Mouse (Mus musculus) erythroblast, embryonic 14.5 days (primary cell): ENCODE measurements around the gene Iqsec1. TPM values are rescaled to one million over a fixed set of nuclear protein-coding genes. Genes with fewer than 3 reads are reported as not detected.

ENCODE experiments used
- H3K27me3 ChIP-seq: 2 replicates; pipeline ENCODE4 v1.6.1; 2012; ENCODE audit warnings: inconsistent platforms; ENCODE audit not compliant: control insufficient read depth
- H3K36me3 ChIP-seq: 2 replicates; pipeline ENCODE4 v1.6.1; 2012; ENCODE audit warnings: mild to moderate bottlenecking, inconsistent platforms; ENCODE audit not compliant: control insufficient read depth
- H3K4me1 ChIP-seq: 2 replicates; pipeline ENCODE4 v1.6.1; 2012; ENCODE audit warnings: inconsistent platforms; ENCODE audit not compliant: control insufficient read depth
- H3K4me3 ChIP-seq: replicated peaks from 2 replicates; pipeline ENCODE3; 2012; ENCODE audit warnings: moderate library complexity, mild to moderate bottlenecking, inconsistent platforms
- H3K9me3 ChIP-seq: 2 replicates; pipeline ENCODE4 v1.6.1; 2012; ENCODE audit warnings: low read length, inconsistent platforms, mixed read lengths; ENCODE audit not compliant: control insufficient read depth
- GATA1 ChIP-seq: IDR thresholded peaks from 2 replicates; pipeline ENCODE4 v1.6.1; 2012; ENCODE audit warnings: low read length, inconsistent platforms, mixed read lengths
- TAL1 ChIP-seq: IDR thresholded peaks from 3 replicates; pipeline ENCODE4 v1.6.1; 2012; ENCODE audit warnings: low read length, inconsistent platforms, mixed read lengths
- polyA plus RNA-seq: library from polyadenylated mRNA; stranded (reverse); fragments of >175 nt; gene quantifications from 2 replicates; pipeline ENCODE4 v1.2.3, GENCODE M21; 2012

Iqsec1 gene
- polyA plus RNA-seq, 1 experiment = 10.6 TPM

DNA sequence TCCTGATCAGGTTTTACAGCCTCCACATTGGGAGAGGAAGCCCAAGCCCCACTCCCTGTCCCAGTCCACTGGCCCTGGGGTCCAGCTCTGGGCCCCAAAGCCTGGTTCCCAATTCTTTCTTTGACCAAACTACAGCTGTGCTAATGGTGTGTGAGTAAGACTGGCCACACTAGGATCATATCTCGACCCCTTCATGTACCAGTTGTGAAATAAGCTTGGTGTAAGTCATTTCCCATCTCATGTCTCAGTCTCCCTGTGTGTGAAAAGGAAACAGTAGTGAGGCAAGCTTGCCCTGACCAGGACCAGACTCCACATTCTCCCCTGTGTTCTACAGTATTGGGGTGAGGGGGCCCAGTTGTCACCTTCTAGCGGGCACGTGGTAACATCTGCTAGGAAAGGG is 200.9 kb downstream of the Iqsec1 start:
- Histone ChIP-seq H3K27me3 (no peaks in the 10 kb centered on the region), H3K4me1 (no peaks in the 10 kb centered on the region), H3K9me3 (no peaks in the 10 kb centered on the region), H3K36me3 (no peaks in the 10 kb centered on the region), H3K4me3 (no peak overlapping the region)
- no peak for TF ChIP-seq GATA1
- TF ChIP-seq TAL1 = no peak

DNA sequence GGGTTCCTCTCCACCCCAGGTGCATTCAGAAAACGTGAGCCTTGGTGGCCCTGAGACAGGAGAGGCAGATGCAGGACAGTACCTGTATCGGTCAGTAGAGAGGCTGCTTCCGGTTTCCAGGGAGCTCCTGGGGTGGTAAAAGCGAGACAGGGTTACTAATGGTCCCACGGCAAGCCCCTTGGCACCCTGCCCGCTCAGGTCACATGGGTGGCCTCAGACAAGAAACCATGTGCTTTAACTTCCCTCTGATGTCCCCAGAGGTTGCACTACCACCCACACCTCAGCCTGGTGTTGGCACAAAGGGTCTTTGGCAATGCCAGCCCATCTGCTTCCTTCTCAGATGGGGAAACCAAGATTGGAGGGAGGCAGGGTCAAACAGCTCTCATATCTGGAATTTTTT is 201.4 kb downstream of the Iqsec1 start:
- Histone ChIP-seq H3K36me3 (no peaks in the 10 kb centered on the region), H3K4me1 (no peaks in the 10 kb centered on the region), H3K4me3 (no peak overlapping the region), H3K9me3 (no peaks in the 10 kb centered on the region), H3K27me3 (no peaks in the 10 kb centered on the region)
- TF ChIP-seq TAL1 (no peak), GATA1 (no peak)

DNA sequence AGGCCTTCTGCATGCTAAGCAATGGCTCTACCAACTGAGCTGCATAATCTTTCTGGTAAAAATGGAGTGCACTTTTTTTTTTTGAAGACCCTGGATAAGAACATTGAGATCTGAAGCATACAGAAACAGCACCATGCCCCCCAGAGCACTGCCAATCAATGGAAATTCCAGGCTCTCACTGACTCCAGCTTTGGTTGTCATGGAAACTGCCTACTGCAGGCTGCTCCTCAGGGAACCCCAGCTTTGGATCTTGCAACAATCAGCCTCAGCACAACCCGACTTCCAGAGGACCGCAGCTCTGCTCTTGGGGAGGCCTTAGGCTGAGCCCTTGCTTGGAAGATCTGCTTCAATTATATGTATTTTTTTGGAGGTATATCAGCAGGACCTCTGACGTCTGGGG is 201.9 kb downstream of the Iqsec1 start:
- H3K27me3 ChIP-seq = no peaks in the 10 kb centered on the region
- H3K4me1 ChIP-seq = no peaks in the 10 kb centered on the region
- no peak overlapping the region for H3K4me3 ChIP-seq
- TF ChIP-seq TAL1 (no peak), GATA1 (no peak)
- H3K9me3 ChIP-seq = no peaks in the 10 kb centered on the region
- no peaks in the 10 kb centered on the region for H3K36me3 ChIP-seq

DNA sequence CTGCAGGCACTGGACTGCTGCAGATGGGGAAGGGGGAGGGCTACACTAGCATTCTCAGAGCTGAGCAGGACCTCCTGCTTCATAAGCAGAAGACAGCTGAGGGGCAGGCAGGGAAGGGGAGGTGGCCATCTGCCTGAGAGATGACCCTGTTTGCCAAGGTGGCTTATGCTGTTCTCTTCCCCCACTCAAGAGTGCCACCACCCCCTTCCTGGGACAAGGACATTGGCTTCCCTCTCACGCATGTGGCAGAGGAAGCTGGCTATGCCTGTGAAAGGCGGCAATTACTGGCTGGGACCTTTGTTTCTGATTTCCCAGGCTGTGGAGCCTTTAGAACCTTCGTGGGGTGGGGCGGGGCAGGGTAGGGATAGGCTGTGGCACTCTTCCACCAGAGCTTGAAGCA is 204.5 kb downstream of the Iqsec1 start:
- H3K27me3 ChIP-seq = no peaks in the 10 kb centered on the region
- no peaks in the 10 kb centered on the region for H3K4me1 ChIP-seq
- no peak for TF ChIP-seq TAL1
- TF ChIP-seq GATA1 = no peak
- no peaks in the 10 kb centered on the region for H3K36me3 ChIP-seq
- no peak overlapping the region for H3K4me3 ChIP-seq
- no peaks in the 10 kb centered on the region for H3K9me3 ChIP-seq

DNA sequence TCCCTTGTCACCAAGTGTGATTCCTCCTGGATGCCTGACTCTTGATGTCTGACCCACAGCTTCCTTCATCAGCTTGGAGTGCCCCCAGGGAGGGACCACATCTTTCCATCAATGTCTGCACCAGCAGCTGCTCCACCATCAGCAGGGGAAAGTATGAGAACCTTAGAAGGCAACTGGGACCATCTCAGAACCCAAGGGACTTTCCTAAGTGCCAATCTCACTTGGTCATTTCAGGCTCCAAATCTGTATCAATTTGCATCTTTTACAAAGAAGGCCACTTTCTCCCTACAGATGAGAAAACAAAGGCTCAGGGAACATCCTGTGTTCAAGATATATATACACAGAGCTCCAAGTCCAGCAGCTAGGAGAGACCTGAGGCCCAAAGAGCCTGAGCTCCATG is 205.3 kb downstream of the Iqsec1 start:
- H3K4me1 ChIP-seq = no peaks in the 10 kb centered on the region
- TF ChIP-seq TAL1 (no peak), GATA1 (no peak)
- H3K4me3 ChIP-seq = no peak overlapping the region
- no peaks in the 10 kb centered on the region for H3K9me3 ChIP-seq
- H3K27me3 ChIP-seq = no peaks in the 10 kb centered on the region
- no peaks in the 10 kb centered on the region for H3K36me3 ChIP-seq

DNA sequence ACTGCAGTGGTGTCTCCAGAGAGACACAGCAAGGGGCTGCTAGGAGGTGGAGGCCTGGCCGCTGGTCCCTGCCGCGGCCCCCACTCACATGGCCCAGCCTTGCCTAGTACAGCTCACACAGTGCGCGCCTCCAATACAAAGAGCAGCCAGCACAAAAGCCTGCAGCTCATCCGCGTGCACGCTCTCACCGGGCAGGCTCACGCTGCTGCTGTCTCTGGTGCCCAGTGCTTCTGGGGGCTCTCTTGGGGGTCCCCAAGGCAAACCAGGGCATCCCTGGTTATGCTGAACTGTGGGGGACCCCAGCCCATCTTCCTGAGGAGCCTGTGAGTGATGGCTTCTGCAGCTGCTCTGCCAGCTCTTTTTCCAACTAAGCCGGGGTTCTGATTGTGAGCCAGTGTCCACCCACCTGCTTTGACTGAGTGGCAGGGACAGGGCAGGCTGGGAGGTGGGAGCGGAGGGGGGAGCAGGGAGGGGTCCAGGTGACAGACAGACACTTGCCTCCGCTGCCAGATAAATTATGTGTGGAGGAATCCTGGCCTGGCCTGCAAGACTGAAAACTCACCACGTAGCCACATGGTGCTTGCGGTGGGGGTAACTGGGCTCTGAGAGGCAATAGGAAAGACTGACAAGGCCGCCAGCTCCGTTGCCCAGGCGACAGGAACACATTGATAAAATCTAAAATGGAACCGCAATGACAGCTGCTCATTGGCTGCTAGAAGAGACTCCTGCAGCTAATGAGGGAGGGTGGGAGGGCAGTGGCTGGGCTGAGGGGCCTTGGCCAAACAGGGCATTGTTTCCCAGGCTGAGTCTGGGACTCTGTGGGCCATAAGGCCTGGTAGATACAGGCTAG is 206.3 kb downstream of the Iqsec1 start:
- Histone ChIP-seq H3K4me1 (no peaks in the 10 kb centered on the region), H3K27me3 (no peaks in the 10 kb centered on the region), H3K9me3 (no peaks in the 10 kb centered on the region), H3K36me3 (no peaks in the 10 kb centered on the region), H3K4me3 (no peak overlapping the region)
- no peak for TF ChIP-seq GATA1
- TF ChIP-seq TAL1 = no peak

DNA sequence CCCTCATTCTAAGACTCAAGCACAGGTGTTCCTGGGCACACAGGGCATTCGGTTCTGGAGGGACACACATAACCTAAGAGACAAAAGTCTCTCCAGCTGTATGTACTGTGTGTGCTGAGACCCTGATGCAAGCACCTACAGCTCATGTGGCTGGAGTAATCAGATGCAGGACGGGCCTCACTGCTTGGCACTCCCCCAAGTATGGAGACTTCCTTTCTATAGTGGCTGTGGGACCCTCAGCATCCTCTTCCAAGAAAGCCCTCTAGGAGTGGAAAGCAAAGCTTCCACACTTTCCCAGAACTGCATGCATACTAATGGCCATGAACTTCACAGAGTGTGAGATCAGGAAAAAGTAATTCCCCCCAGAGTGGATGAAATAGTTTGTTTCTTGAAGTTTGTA is 208.0 kb downstream of the Iqsec1 start:
- Histone ChIP-seq H3K4me1 (no peaks in the 10 kb centered on the region), H3K9me3 (no peaks in the 10 kb centered on the region), H3K27me3 (no peaks in the 10 kb centered on the region), H3K36me3 (no peaks in the 10 kb centered on the region), H3K4me3 (no peak overlapping the region)
- TF ChIP-seq GATA1 (no peak), TAL1 (no peak)

DNA sequence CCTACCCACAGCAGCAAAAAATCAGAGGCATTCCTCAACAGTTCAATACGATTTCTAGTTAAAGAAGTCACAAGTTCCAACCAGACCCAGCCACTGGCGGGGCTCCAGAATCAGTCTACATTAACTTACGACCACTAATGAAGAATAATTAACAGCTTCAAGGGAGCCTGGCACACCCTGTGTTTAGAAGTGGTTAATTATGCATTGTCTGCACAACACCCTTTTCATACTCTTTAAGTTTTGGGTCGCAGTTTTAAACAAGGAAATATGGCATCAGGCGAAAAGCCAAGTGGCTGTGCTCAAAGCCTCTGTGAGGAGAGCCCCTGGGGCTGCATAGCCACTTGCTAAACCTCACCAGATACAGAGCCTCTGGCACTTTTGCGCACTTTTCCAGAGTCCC is 209.6 kb downstream of the Iqsec1 start:
- H3K27me3 ChIP-seq = no peaks in the 10 kb centered on the region
- H3K36me3 ChIP-seq = no peaks in the 10 kb centered on the region
- H3K4me3 ChIP-seq = no peak overlapping the region
- no peak for TF ChIP-seq GATA1
- no peak for TF ChIP-seq TAL1
- no peaks in the 10 kb centered on the region for H3K9me3 ChIP-seq
- no peaks in the 10 kb centered on the region for H3K4me1 ChIP-seq

DNA sequence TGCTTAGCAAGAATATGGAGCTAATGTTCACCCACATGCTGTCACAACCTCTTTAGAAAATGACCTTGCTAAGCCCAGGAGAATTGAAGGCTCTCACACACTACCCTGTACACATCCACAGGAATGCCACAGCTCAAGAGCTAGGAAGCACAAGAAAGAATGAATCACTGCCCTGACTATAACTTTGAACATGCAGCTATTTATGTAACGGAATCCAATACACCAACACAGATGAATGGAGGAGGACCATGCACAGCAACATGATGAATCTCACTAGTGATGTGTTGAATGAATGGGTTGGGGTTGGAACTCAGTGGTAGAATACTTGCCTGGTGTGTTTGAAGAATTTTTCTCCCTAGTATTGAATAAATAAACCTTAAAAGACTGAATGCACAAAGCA is 211.2 kb downstream of the Iqsec1 start:
- Histone ChIP-seq H3K36me3 (no peaks in the 10 kb centered on the region), H3K4me1 (no peaks in the 10 kb centered on the region), H3K27me3 (no peaks in the 10 kb centered on the region), H3K9me3 (no peaks in the 10 kb centered on the region), H3K4me3 (no peak overlapping the region)
- no peak for TF ChIP-seq GATA1
- no peak for TF ChIP-seq TAL1

DNA sequence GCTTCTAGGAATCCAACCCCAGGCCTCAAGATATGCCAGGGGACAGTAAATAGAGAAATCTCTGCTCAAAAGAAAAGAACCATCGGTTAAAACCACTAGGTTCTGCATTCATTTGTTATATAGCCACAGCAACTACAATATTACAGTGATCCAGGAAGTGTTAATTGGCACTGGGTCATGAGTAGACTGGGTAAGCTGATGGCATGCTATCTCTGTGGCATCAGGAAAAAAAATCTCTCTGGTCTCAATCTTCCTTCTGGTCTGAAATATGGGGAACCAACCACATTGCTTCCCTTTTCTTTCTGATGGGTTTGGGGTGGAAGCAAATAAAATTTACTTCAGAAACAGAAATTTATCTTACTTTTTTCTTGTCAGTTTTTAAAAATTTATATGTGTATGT is 212.9 kb downstream of the Iqsec1 start:
- no peak overlapping the region for H3K4me3 ChIP-seq
- H3K36me3 ChIP-seq = no peaks in the 10 kb centered on the region
- H3K27me3 ChIP-seq = 0 out of 2 replicates have a peak, but pooled peaks cover 2% of the 10 kb centered on the region
- no peaks in the 10 kb centered on the region for H3K9me3 ChIP-seq
- TF ChIP-seq GATA1 = no peak
- no peak for TF ChIP-seq TAL1
- no peaks in the 10 kb centered on the region for H3K4me1 ChIP-seq
